Mouse (Mus musculus): ENCODE results near the gene 9430097D07Rik. TPM values are rescaled to one million over a fixed set of nuclear protein-coding genes. Genes with fewer than 3 reads are reported as not detected.

9430097D07Rik gene
- polyA plus RNA-seq, 1 experiment from 2014 or later, result not detected

GRCm38 (mm10) chr2:32538461-32538860 is 37.0 kb downstream of the 9430097D07Rik start:
- H3K4me1 ChIP-seq, result peaks cover 73% of the 10 kb centered on the region
- H3K27ac ChIP-seq, result 0 out of 2 replicates have a peak overlapping the region, but pooled peaks have one; percentile 39
- 0 out of 2 replicates have a peak overlapping the region, but pooled peaks have one; percentile 94 for H3K9ac ChIP-seq
- no peaks in the 10 kb centered on the region for H3K9me3 ChIP-seq
- H3K27me3 ChIP-seq, result no peaks in the 10 kb centered on the region
- peak overlapping the region; percentile 90 for H3K4me2 ChIP-seq
- peak overlapping the region; percentile 92; the same call in 1 of the 2 replicates for H3K4me3 ChIP-seq
- no peaks in the 10 kb centered on the region for H3K36me3 ChIP-seq
- no peak for ATAC-seq (ENCODE audit: insufficient number of reproducible peaks, insufficient read depth, low FRiP score, low TSS enrichment, low read depth)
- 72% methylated on average over 4 of the region's 4 CpGs for WGBS

GRCm38 (mm10) chr2:32537941-32538340 is 37.5 kb downstream of the 9430097D07Rik start:
- WGBS, result 60% methylated on average over 5 of the region's 5 CpGs
- no peaks in the 10 kb centered on the region for H3K36me3 ChIP-seq
- H3K4me3 ChIP-seq, result peak overlapping the region; percentile 92
- H3K9me3 ChIP-seq, result no peaks in the 10 kb centered on the region
- H3K4me2 ChIP-seq, result peak overlapping the region; percentile 90
- H3K27me3 ChIP-seq, result no peaks in the 10 kb centered on the region
- peak overlapping the region; percentile 98; the same call in 1 of the 2 replicates for H3K27ac ChIP-seq
- peak overlapping the region; percentile 94 for H3K9ac ChIP-seq
- peaks cover 77% of the 10 kb centered on the region for H3K4me1 ChIP-seq
- ATAC-seq (ENCODE audit: insufficient number of reproducible peaks, insufficient read depth, low FRiP score, low TSS enrichment, low read depth), result no peak

- Histone ChIP-seq H3K27ac (peak overlapping the region; percentile 98), H3K4me2 (peak overlapping the region; percentile 90), H3K27me3 (no peaks in the 10 kb centered on the region), H3K9me3 (no peaks in the 10 kb centered on the region), H3K4me1 (peaks cover 77% of the 10 kb centered on the region), H3K36me3 (no peaks in the 10 kb centered on the region), H3K4me3 (peak overlapping the region; percentile 92), H3K9ac (peak overlapping the region; percentile 94)
- ATAC-seq (ENCODE audit: insufficient number of reproducible peaks, insufficient read depth, low FRiP score, low TSS enrichment, low read depth), result no peak
- 9% methylated on average over 9 of the region's 9 CpGs for WGBS
Observed at GRCm38 (mm10) chr2:32537360-32537905, 38.1 kb downstream of the 9430097D07Rik start.

GRCm38 (mm10) chr2:32536634-32537359 is 38.7 kb downstream of the 9430097D07Rik start:
- peak overlapping the region; percentile 90 for H3K4me2 ChIP-seq
- peak overlapping the region; percentile 94 for H3K9ac ChIP-seq
- ATAC-seq (ENCODE audit: insufficient number of reproducible peaks, insufficient read depth, low FRiP score, low TSS enrichment, low read depth), result no peak
- H3K27me3 ChIP-seq, result no peaks in the 10 kb centered on the region
- H3K27ac ChIP-seq, result peak overlapping the region; percentile 98
- peak overlapping the region; percentile 92 for H3K4me3 ChIP-seq
- peaks cover 71% of the 10 kb centered on the region for H3K4me1 ChIP-seq
- H3K36me3 ChIP-seq, result no peaks in the 10 kb centered on the region
- WGBS, result 1% methylated on average over 11 of the region's 11 CpGs
- H3K9me3 ChIP-seq, result no peaks in the 10 kb centered on the region

- Histone ChIP-seq H3K4me2 (peak overlapping the region; percentile 90), H3K9ac (peak overlapping the region; percentile 94), H3K9me3 (no peaks in the 10 kb centered on the region), H3K4me1 (peaks cover 64% of the 10 kb centered on the region), H3K4me3 (peak overlapping the region; percentile 92), H3K27me3 (no peaks in the 10 kb centered on the region), H3K27ac (peak overlapping the region; percentile 98), H3K36me3 (no peaks in the 10 kb centered on the region)
- WGBS, result 1% methylated on average over 14 of the region's 14 CpGs
- ATAC-seq (ENCODE audit: insufficient number of reproducible peaks, insufficient read depth, low FRiP score, low TSS enrichment, low read depth), result no peak
Observed at GRCm38 (mm10) chr2:32536086-32536633, 39.3 kb downstream of the 9430097D07Rik start.

GRCm38 (mm10) chr2:32535501-32535991 is 39.9 kb downstream of the 9430097D07Rik start:
- no peaks in the 10 kb centered on the region for H3K9me3 ChIP-seq
- H3K9ac ChIP-seq, result peak overlapping the region; percentile 94
- peaks cover 60% of the 10 kb centered on the region for H3K4me1 ChIP-seq
- peak overlapping the region; percentile 98 for H3K27ac ChIP-seq
- ATAC-seq (ENCODE audit: insufficient number of reproducible peaks, insufficient read depth, low FRiP score, low TSS enrichment, low read depth), result peak; percentile 41
- H3K27me3 ChIP-seq, result no peaks in the 10 kb centered on the region
- H3K4me2 ChIP-seq, result peak overlapping the region; percentile 90
- H3K36me3 ChIP-seq, result no peaks in the 10 kb centered on the region
- under 1% methylated on average over 47 of the region's 56 CpGs for WGBS
- peak overlapping the region; percentile 92 for H3K4me3 ChIP-seq

- ATAC-seq (ENCODE audit: insufficient number of reproducible peaks, insufficient read depth, low FRiP score, low TSS enrichment, low read depth), result peak; percentile 95
- Histone ChIP-seq H3K4me3 (peak within 1 kb of the TSS; percentile 92), H3K36me3 (no peaks in the 10 kb centered on the region), H3K27me3 (no peaks in the 10 kb centered on the region), H3K4me1 (peaks cover 55% of the 10 kb centered on the region), H3K27ac (peak within 1 kb of the TSS; percentile 98), H3K9ac (peak within 1 kb of the TSS; percentile 94), H3K4me2 (peak within 1 kb of the TSS; percentile 90), H3K9me3 (no peaks in the 10 kb centered on the region)
- WGBS, result under 1% methylated on average over 67 of the region's 67 CpGs
Observed at GRCm38 (mm10) chr2:32534733-32535471, 40.6 kb downstream of the 9430097D07Rik start, which contains the start of gene Fam102a. Fam102a (plus strand) TSS chr2:32535332.

GRCm38 (mm10) chr2:32534061-32534732 is 41.3 kb downstream of the 9430097D07Rik start:
- no peaks in the 10 kb centered on the region for H3K36me3 ChIP-seq
- H3K9ac ChIP-seq, result peak overlapping the region; percentile 94
- 8% methylated on average over 13 of the region's 13 CpGs for WGBS
- peak overlapping the region; percentile 92 for H3K4me3 ChIP-seq
- H3K4me2 ChIP-seq, result peak overlapping the region; percentile 90
- no peak for ATAC-seq (ENCODE audit: insufficient number of reproducible peaks, insufficient read depth, low FRiP score, low TSS enrichment, low read depth)
- peaks cover 48% of the 10 kb centered on the region for H3K4me1 ChIP-seq
- no peaks in the 10 kb centered on the region for H3K9me3 ChIP-seq
- peak overlapping the region; percentile 96 for H3K27ac ChIP-seq
- H3K27me3 ChIP-seq, result no peaks in the 10 kb centered on the region

GRCm38 (mm10) chr2:32533163-32533562 is 42.3 kb downstream of the 9430097D07Rik start:
- no peak for ATAC-seq (ENCODE audit: insufficient number of reproducible peaks, insufficient read depth, low FRiP score, low TSS enrichment, low read depth)
- Histone ChIP-seq H3K9ac (no peak overlapping the region), H3K4me2 (no peak overlapping the region), H3K4me3 (no peak overlapping the region), H3K36me3 (no peaks in the 10 kb centered on the region), H3K27ac (no peak overlapping the region), H3K27me3 (no peaks in the 10 kb centered on the region), H3K4me1 (peaks cover 37% of the 10 kb centered on the region), H3K9me3 (no peaks in the 10 kb centered on the region)
- 73% methylated on average over 2 of the region's 2 CpGs for WGBS

GRCm38 (mm10) chr2:32530479-32530878 is 45.0 kb downstream of the 9430097D07Rik start:
- Histone ChIP-seq H3K27ac (no peak overlapping the region), H3K9me3 (no peaks in the 10 kb centered on the region), H3K9ac (no peak overlapping the region), H3K4me3 (no peak overlapping the region), H3K36me3 (no peaks in the 10 kb centered on the region), H3K4me2 (no peak overlapping the region), H3K4me1 (peaks cover 16% of the 10 kb centered on the region), H3K27me3 (no peaks in the 10 kb centered on the region)
- no peak for ATAC-seq (ENCODE audit: insufficient number of reproducible peaks, insufficient read depth, low FRiP score, low TSS enrichment, low read depth)
- 89% methylated on average over 2 of the region's 2 CpGs for WGBS

- H3K27ac ChIP-seq, result no peak overlapping the region
- H3K4me2 ChIP-seq, result no peak overlapping the region
- no peaks in the 10 kb centered on the region for H3K27me3 ChIP-seq
- 85% methylated on average over 1 of the region's 1 CpGs for WGBS
- ATAC-seq (ENCODE audit: insufficient number of reproducible peaks, insufficient read depth, low FRiP score, low TSS enrichment, low read depth), result no peak
- H3K4me3 ChIP-seq, result no peak overlapping the region
- no peaks in the 10 kb centered on the region for H3K9me3 ChIP-seq
- H3K36me3 ChIP-seq, result no peaks in the 10 kb centered on the region
- peaks cover 2% of the 10 kb centered on the region for H3K4me1 ChIP-seq
- H3K9ac ChIP-seq, result no peak overlapping the region
Observed at GRCm38 (mm10) chr2:32528326-32528725, 47.2 kb downstream of the 9430097D07Rik start.

Data from embryonic facial prominence, embryonic 13.5 days (tissue).